Mouse (Mus musculus) myocyte (in vitro differentiated cells): Measurements from ENCODE around the gene Tfb1m.

Source experiments
- CEBPB ChIP-seq: IDR thresholded peaks from 2 replicates; pipeline ENCODE4 v1.6.1; 2011; ENCODE audit warnings: mild to moderate bottlenecking, moderate library complexity; ENCODE audit not compliant: poor library complexity, insufficient read depth, severe bottlenecking
- E2F4 ChIP-seq: IDR thresholded peaks from one replicate; pipeline ENCODE4 v1.6.1; 2011; ENCODE audit warnings: mild to moderate bottlenecking, control low read depth, moderate library complexity; ENCODE audit not compliant: insufficient read depth
- MAX ChIP-seq: IDR thresholded peaks from one replicate; pipeline ENCODE4 v1.6.1; 2011; ENCODE audit warnings: low read depth, mild to moderate bottlenecking, control low read depth
- MYOD1 ChIP-seq, 3 experiments: IDR thresholded peaks; one replicate each; pipeline ENCODE4 v1.6.1; 2011; ENCODE audit warnings: control low read depth in 2 of 3, low read depth in 2 of 3, mild to moderate bottlenecking in 2 of 3, moderate library complexity in 1 of 3; ENCODE audit not compliant: insufficient read length in 2 of 3, control insufficient read depth in 1 of 3
- MYOG ChIP-seq, 3 experiments: IDR thresholded peaks; one replicate each; pipeline ENCODE4 v1.6.1; 2011; ENCODE audit warnings: control low read depth in 2 of 3, low read depth in 2 of 3, mild to moderate bottlenecking in 2 of 3; ENCODE audit not compliant: insufficient read length in 2 of 3, control insufficient read depth in 1 of 3, insufficient read depth in 1 of 3
- POLR2A ChIP-seq: IDR thresholded peaks from one replicate; pipeline ENCODE4 v1.6.1; 2011; ENCODE audit warnings: low read depth, mild to moderate bottlenecking, control low read depth, moderate library complexity; ENCODE audit not compliant: insufficient read length
- POLR2AphosphoS2 ChIP-seq: IDR thresholded peaks from one replicate; pipeline ENCODE4 v1.6.1; 2011; ENCODE audit warnings: low read depth, control low read depth; ENCODE audit not compliant: insufficient read length
- REST ChIP-seq: IDR thresholded peaks from one replicate; pipeline ENCODE4 v1.6.1; 2011; ENCODE audit warnings: mild to moderate bottlenecking, control low read depth, moderate library complexity; ENCODE audit not compliant: insufficient read depth, insufficient read length
- SRF ChIP-seq: IDR thresholded peaks from one replicate; pipeline ENCODE4 v1.6.1; 2011; ENCODE audit warnings: low read depth; ENCODE audit not compliant: control insufficient read depth, insufficient read length
- TCF12 ChIP-seq: IDR thresholded peaks from one replicate; pipeline ENCODE4 v1.6.1; 2011; ENCODE audit warnings: mild to moderate bottlenecking, control low read depth; ENCODE audit not compliant: poor library complexity, insufficient read depth, severe bottlenecking
- TCF3 ChIP-seq: IDR thresholded peaks from one replicate; pipeline ENCODE4 v1.6.1; 2011; ENCODE audit warnings: low read depth, control low read depth; ENCODE audit not compliant: insufficient read length
- USF1 ChIP-seq: IDR thresholded peaks from one replicate; pipeline ENCODE4 v1.6.1; 2011; ENCODE audit warnings: low read depth, mild to moderate bottlenecking, control low read depth, moderate library complexity

- no peak for TF ChIP-seq POLR2A
- TF ChIP-seq CEBPB, result no peak
- TF ChIP-seq TCF12, result no peak
- no peak for TF ChIP-seq REST
- TF ChIP-seq USF1, result no peak
- no peak for TF ChIP-seq MYOG (IDR thresholded peaks at IDR 0.05; ENCODE audit: control insufficient read depth in 1 of 3, insufficient read depth in 1 of 3, insufficient read length in 2 of 3, low read depth in 2 of 3)
- TF ChIP-seq POLR2AphosphoS2, result no peak
- TF ChIP-seq MAX, result no peak
- TF ChIP-seq E2F4, result no peak
- TF ChIP-seq MYOD1 (IDR thresholded peaks at IDR 0.05; ENCODE audit: control insufficient read depth in 1 of 3, insufficient read length in 2 of 3, low read depth in 2 of 3), result no peak
- TF ChIP-seq TCF3, result no peak
- TF ChIP-seq SRF, result no peak
Measured at GRCm38 (mm10) chr17:3509841-3510240, 47.7 kb downstream of the Tfb1m start.
